Mouse (Mus musculus) bone marrow macrophage, adult 2 months (primary cell): ENCODE measurements around the gene Megf11.

ENCODE experiments used
- CTCF ChIP-seq: IDR thresholded peaks from 2 replicates; pipeline ENCODE4 v1.5.1; 2012; ENCODE audit warnings: low read depth, mild to moderate bottlenecking, low read length, moderate library complexity
- POLR2A ChIP-seq: IDR thresholded peaks from 2 replicates; pipeline ENCODE4 v1.6.1; 2012; ENCODE audit warnings: mild to moderate bottlenecking, low read depth, low read length, borderline replicate concordance

GRCm38 (mm10) chr9:64471336-64471735 is 85.9 kb downstream of the Megf11 start:
- TF ChIP-seq POLR2A, result no peak
- TF ChIP-seq CTCF, result no peak
